Comparison of ENCODE assay signal across 19 mouse cellular contexts in genomic region chr2:172825785-172826145, GRCm38 (mm10).
DNase-seq lines count a peak whose midpoint lies in the region; ATAC-seq and TF ChIP-seq lines count a peak whose summit lies in the region.
"Had no signal": no experiment of that assay in that cellular context is flagged by ENCODE, and none has a peak within 500 bp of the region (broad histone marks: within the 10 kb centered on the region; RNA-seq: fewer than 3 reads in every experiment).

No protein-coding gene starts in this region.

- H3K36me3 ChIP-seq in C2C12 (ENCODE audit: control insufficient read depth, insufficient read depth), result no peaks in the 10 kb centered on the region
- H3K36me3 ChIP-seq: embryonic facial prominence, embryonic 13.5 days; embryonic facial prominence, embryonic 15.5 days; forebrain, embryonic 10.5 days; forebrain, embryonic 12.5 days; G1E had no signal

- DNase-seq in ES-CJ7 (ENCODE audit: low read depth, low spot score) (peak; percentile 89), R1 (ENCODE audit: low read depth, low spot score) (peak; percentile 91)
- no peak for DNase-seq in adrenal gland, postnatal 4 days (ENCODE audit: low spot score in 2 of 2)
- DNase-seq in thymus, postnatal 25 days, result no peak
- DNase-seq: adrenal gland, adult 8-10 months; cerebellum, adult 11 months; cerebellum, adult 18-20 months; cerebellum, adult 8-10 months; cerebellum, adult 9-11 months had no signal

- H3K4me3 ChIP-seq in C2C12 (ENCODE audit: insufficient read depth, poor library complexity, severe bottlenecking), result no peak overlapping the region
- H3K4me3 ChIP-seq: erythroblast, embryonic 14.5 days had no signal

- ATAC-seq in activated CD4-positive, CD25-positive, alpha-beta regulatory T cell, adult 4 months, result no peak
- ATAC-seq: CD4-positive, CD25-positive, alpha-beta regulatory T cell, adult 4 months; Patski had no signal

- H3K79me2 ChIP-seq in C2C12 (ENCODE audit: control insufficient read depth, insufficient read depth), result no peaks in the 10 kb centered on the region

- no peak overlapping the region for H3ac ChIP-seq in C2C12 (ENCODE audit: control insufficient read depth, insufficient read length, low read depth)

- H3K27me3 ChIP-seq in C2C12 (ENCODE audit: control insufficient read depth, insufficient read depth, insufficient read length), result peaks cover 12% of the 10 kb centered on the region

- H3K79me3 ChIP-seq in C2C12 (ENCODE audit: low read depth), result no peaks in the 10 kb centered on the region

- TF ChIP-seq CTCF in C2C12 (IDR thresholded peaks at IDR 0.05; ENCODE audit: control insufficient read depth, insufficient read depth, insufficient read length), result no peak

TF ChIP-seq in C2C12, 6 proteins besides CTCF, POLR2A, EP300 and RAD21:
- no peak for TF ChIP-seq MAX (IDR thresholded peaks at IDR 0.05)
- peak; percentile 33 for TF ChIP-seq USF1 (IDR thresholded peaks at IDR 0.05; ENCODE audit: low read depth)

Comparison
In these comparisons a context has a peak if more than half of its experiments do, and no peak if none do; other contexts are left out.
1. DNase-seq: peak in ES-CJ7 (single experiment) and R1 (single experiment); none in adrenal gland, postnatal 4 days (0 of 2) and thymus, postnatal 25 days (single experiment).